Mouse (Mus musculus): ENCODE measurements around the gene Fam222b.

Fam222b gene

GRCm38 (mm10) chr11:78166161-78166560 lies 71.7 kb downstream of the Fam222b start:
- no peak for DNase-seq

GRCm38 (mm10) chr11:78166640-78167039 lies 72.2 kb downstream of the Fam222b start:
- no peak for DNase-seq

GRCm38 (mm10) chr11:78167257-78167959 lies 72.9 kb downstream of the Fam222b start:
- DNase-seq, result no peak

GRCm38 (mm10) chr11:78168541-78169468 lies 74.3 kb downstream of the Fam222b start:
- DNase-seq, result no peak

- DNase-seq, result no peak
Observed at GRCm38 (mm10) chr11:78170306-78170705, 75.8 kb downstream of the Fam222b start.

- no peak for DNase-seq
Observed at GRCm38 (mm10) chr11:78171328-78171727, 76.9 kb downstream of the Fam222b start.

GRCm38 (mm10) chr11:78172034-78172747 lies 77.7 kb downstream of the Fam222b start:
- DNase-seq, result no peak

- peak in 1 of 2 experiments; percentile 12 for DNase-seq
Observed at GRCm38 (mm10) chr11:78172748-78173383, 78.4 kb downstream of the Fam222b start.

GRCm38 (mm10) chr11:78174506-78174905 lies 80.0 kb downstream of the Fam222b start:
- no peak for DNase-seq

- DNase-seq, result peak in 1 of 2 experiments; percentile 5
Observed at GRCm38 (mm10) chr11:78175771-78176401, 81.4 kb downstream of the Fam222b start.

- peak; percentile 81 to 82 for DNase-seq
Observed at GRCm38 (mm10) chr11:78176402-78176862, 82.0 kb downstream of the Fam222b start, which contains the start of the genes Nek8 and Tlcd1. Gene Nek8 (minus strand): TSS chr11:78176675. Gene Tlcd1 (plus strand): TSS chr11:78176711.

GRCm38 (mm10) chr11:78176905-78177331 lies 82.5 kb downstream of the Fam222b start:
- no peak for DNase-seq

GRCm38 (mm10) chr11:78177437-78177836 lies 83.0 kb downstream of the Fam222b start:
- peak in 1 of 2 experiments; percentile 38 for DNase-seq

- DNase-seq, result peak; percentile 91 to 93
Observed at GRCm38 (mm10) chr11:78177903-78178858, 83.7 kb downstream of the Fam222b start.

- DNase-seq, result peak in 1 of 2 experiments; percentile 47
Observed at GRCm38 (mm10) chr11:78178859-78179437, 84.5 kb downstream of the Fam222b start.

- no peak for DNase-seq
Observed at GRCm38 (mm10) chr11:78179438-78179999, 85.1 kb downstream of the Fam222b start.

- DNase-seq, result no peak
Observed at GRCm38 (mm10) chr11:78180081-78180761, 85.8 kb downstream of the Fam222b start.

- no peak for DNase-seq
Observed at GRCm38 (mm10) chr11:78181830-78182357, 87.4 kb downstream of the Fam222b start.

GRCm38 (mm10) chr11:78182450-78182849 lies 88.0 kb downstream of the Fam222b start:
- DNase-seq, result no peak

Measured in cerebellum, adult 18-20 months (tissue).